Mouse (Mus musculus): ENCODE data around the gene Xpa.

GRCm38 (mm10) chr4:46177496-46177895, 18.6 kb downstream of the Xpa start:
- TF ChIP-seq CTCF (IDR thresholded peaks at IDR 0.05; ENCODE audit: low read depth, low read length): no peak
- no peak for TF ChIP-seq POLR2A (IDR thresholded peaks at IDR 0.05; ENCODE audit: extremely low read depth, insufficient read depth, low read length)
